Mouse (Mus musculus) neural tube, embryonic 13.5 days (tissue): ENCODE measurements around the gene Pjvk. TPM values are rescaled to one million over a fixed set of nuclear protein-coding genes. Genes with fewer than 3 reads are reported as not detected.

Source experiments
- ATAC-seq: fragments of 200-750 bp; cut with Nextera tagmentation; 2 replicates; pipeline ENCODE4 v1.8.0; 2017; ENCODE audit warnings: low read depth, mild to moderate bottlenecking, moderate TSS enrichment, moderate library complexity
- H3K27ac ChIP-seq: fragments of 300-500 bp; sonication (generic); replicated peaks from 2 replicates; pipeline ENCODE4 v1.5.1; 2015; ENCODE audit warnings: moderate library complexity, mild to moderate bottlenecking, inconsistent platforms
- H3K27me3 ChIP-seq: fragments of 300-500 bp; sonication (generic); 2 replicates; pipeline ENCODE4 v1.6.1; 2015; ENCODE audit warnings: mild to moderate bottlenecking, inconsistent platforms
- H3K36me3 ChIP-seq: fragments of 300-500 bp; sonication (generic); 2 replicates; pipeline ENCODE4 v1.6.1; 2015; ENCODE audit warnings: mild to moderate bottlenecking, inconsistent platforms
- H3K4me1 ChIP-seq: fragments of 300-500 bp; sonication (generic); replicated peaks from 2 replicates; pipeline ENCODE4 v1.6.1; 2015; ENCODE audit warnings: inconsistent platforms
- H3K4me2 ChIP-seq: fragments of 300-500 bp; sonication (generic); 2 replicates; pipeline ENCODE4 v1.6.1; 2015; ENCODE audit warnings: inconsistent platforms, mild to moderate bottlenecking, moderate library complexity
- H3K4me3 ChIP-seq: fragments of 300-500 bp; sonication (generic); 2 replicates; pipeline ENCODE4 v1.5.1; 2015; ENCODE audit warnings: mild to moderate bottlenecking, inconsistent platforms
- H3K9ac ChIP-seq: fragments of 300-500 bp; sonication (generic); 2 replicates; pipeline ENCODE4 v1.6.1; 2015; ENCODE audit warnings: moderate library complexity, mild to moderate bottlenecking, inconsistent platforms
- H3K9me3 ChIP-seq: fragments of 300-500 bp; sonication (generic); 2 replicates; pipeline ENCODE4 v1.6.1; 2016; ENCODE audit warnings: inconsistent platforms
- WGBS: fragments of 180-500 bp; shearing (Covaris S2); methylation state at CpG from one replicate; pipeline ENCODE4 v1.1.7; 2015; 5-methylcytosine and 5-hydroxymethylcytosine counted together
- polyA plus RNA-seq: library from polyadenylated mRNA; unstranded; fragments of >200 nt; fragmentation: Nextera tagmentation; extraction: Ambion mirVana; gene quantifications from 2 replicates; pipeline ENCODE4 v1.2.1, GENCODE M21; 2015

Gene Pjvk
- polyA plus RNA-seq, 1 experiment from 2014 or later = 0.42 TPM

DNA sequence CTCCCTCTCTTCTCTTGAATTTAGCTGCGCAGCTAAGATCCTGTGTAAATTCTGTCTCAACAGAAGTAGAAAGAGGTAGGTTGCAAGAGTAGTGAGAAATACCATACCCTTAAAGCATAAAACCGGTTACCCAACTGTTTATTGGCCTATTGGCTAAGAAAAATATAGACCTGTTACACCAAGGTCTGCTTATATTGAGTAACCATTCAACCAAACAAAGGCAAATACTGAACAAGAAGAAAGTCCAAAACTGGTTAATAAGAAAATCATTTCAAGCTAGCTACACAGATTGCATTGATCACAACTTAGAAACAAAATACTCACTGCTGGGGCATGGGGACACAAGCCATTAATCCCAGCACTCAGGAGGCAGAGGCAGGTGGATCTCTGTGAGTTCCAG is 8.6 kb upstream of the Pjvk start:
- WGBS = 95% methylated on average over 2 of the region's 2 CpGs

GRCm38 (mm10) chr2:76643801-76644200 is 4.5 kb upstream of the Pjvk start:
- Histone ChIP-seq H3K36me3 (peaks cover 49% of the 10 kb centered on the region), H3K9me3 (no peaks in the 10 kb centered on the region), H3K4me3 (no peak overlapping the region), H3K4me1 (peaks cover 24% of the 10 kb centered on the region), H3K4me2 (no peak overlapping the region), H3K9ac (no peak overlapping the region), H3K27me3 (no peaks in the 10 kb centered on the region), H3K27ac (no peak overlapping the region)
- ATAC-seq = no peak

More for the DNA sequence above, 8.6 kb upstream of the Pjvk start:
- Histone ChIP-seq H3K9me3 (no peaks in the 10 kb centered on the region), H3K4me1 (no peaks in the 10 kb centered on the region; the same call in 1 of the 2 replicates), H3K9ac (no peak overlapping the region), H3K4me3 (no peak overlapping the region), H3K27ac (no peak overlapping the region), H3K27me3 (no peaks in the 10 kb centered on the region), H3K36me3 (peaks cover 84% of the 10 kb centered on the region), H3K4me2 (no peak overlapping the region)
- no peak for ATAC-seq

DNA sequence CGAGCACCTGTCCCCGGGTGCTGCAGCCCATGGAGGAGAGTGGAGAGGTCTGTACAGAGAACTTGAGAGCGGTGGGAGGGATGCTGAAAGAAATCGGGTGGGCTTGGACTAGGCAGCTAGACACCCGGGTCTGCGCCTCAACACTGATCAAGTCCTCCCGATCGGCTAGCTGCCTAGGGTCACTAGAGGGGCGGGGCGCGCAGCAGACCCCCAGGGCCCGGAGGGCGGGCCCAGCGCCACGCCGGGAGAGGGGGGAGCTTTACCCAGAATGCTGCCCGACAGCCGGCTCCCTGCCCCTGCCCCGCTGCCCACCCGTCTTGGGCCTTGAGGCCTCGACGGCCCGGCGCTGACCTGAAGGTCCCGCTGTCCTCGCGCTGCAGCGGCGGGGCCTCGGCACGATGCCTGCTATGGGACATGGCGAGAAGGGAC is 821 bp upstream of the Pjvk start:
- H3K27me3 ChIP-seq = no peaks in the 10 kb centered on the region
- H3K4me2 ChIP-seq = peak overlapping the region; percentile 75
- peak overlapping the region; percentile 94 for H3K27ac ChIP-seq
- ATAC-seq = peak; percentile 65
- peak overlapping the region; percentile 82 for H3K4me3 ChIP-seq
- H3K9ac ChIP-seq = peak overlapping the region; percentile 87
- H3K36me3 ChIP-seq = peaks cover 16% of the 10 kb centered on the region
- WGBS = under 1% methylated on average over 27 of the region's 32 CpGs
- no peaks in the 10 kb centered on the region for H3K9me3 ChIP-seq
- H3K4me1 ChIP-seq = peaks cover 25% of the 10 kb centered on the region

- Histone ChIP-seq H3K9ac (peak overlapping the region; percentile 71), H3K36me3 (peaks cover 6% of the 10 kb centered on the region), H3K27ac (peak overlapping the region; percentile 94), H3K4me3 (peak overlapping the region; percentile 82), H3K27me3 (no peaks in the 10 kb centered on the region), H3K4me2 (peak overlapping the region; percentile 75), H3K4me1 (peaks cover 25% of the 10 kb centered on the region), H3K9me3 (no peaks in the 10 kb centered on the region)
- peak; percentile 48 for ATAC-seq
- WGBS = 34% methylated on average over 13 of the region's 13 CpGs
Measured at GRCm38 (mm10) chr2:76648666-76649141, 428 bp downstream of the Pjvk start.

- peaks cover 6% of the 10 kb centered on the region; the same call in 1 of the 2 replicates for H3K4me1 ChIP-seq
- no peaks in the 10 kb centered on the region for H3K27me3 ChIP-seq
- H3K9ac ChIP-seq = no peak overlapping the region
- H3K27ac ChIP-seq = no peak overlapping the region
- H3K36me3 ChIP-seq = no peaks in the 10 kb centered on the region
- H3K4me2 ChIP-seq = no peak overlapping the region
- no peaks in the 10 kb centered on the region for H3K9me3 ChIP-seq
- H3K4me3 ChIP-seq = no peak overlapping the region
- WGBS = 97% methylated on average over 4 of the region's 4 CpGs
- no peak for ATAC-seq
Measured at GRCm38 (mm10) chr2:76653070-76653469, 4.8 kb downstream of the Pjvk start.

GRCm38 (mm10) chr2:76654646-76655045 is 6.4 kb downstream of the Pjvk start:
- Histone ChIP-seq H3K9me3 (no peaks in the 10 kb centered on the region), H3K9ac (no peak overlapping the region), H3K27ac (no peak overlapping the region), H3K4me3 (no peak overlapping the region), H3K4me2 (no peak overlapping the region), H3K4me1 (no peaks in the 10 kb centered on the region), H3K27me3 (no peaks in the 10 kb centered on the region), H3K36me3 (no peaks in the 10 kb centered on the region)
- ATAC-seq = no peak
- 86% methylated on average over 5 of the region's 5 CpGs for whole genome bisulfite sequencing

GRCm38 (mm10) chr2:76655444-76655843 is 7.2 kb downstream of the Pjvk start:
- no peak overlapping the region for H3K4me3 ChIP-seq
- ATAC-seq = no peak
- WGBS = 75% methylated on average over 3 of the region's 3 CpGs
- H3K27me3 ChIP-seq = no peaks in the 10 kb centered on the region
- H3K4me2 ChIP-seq = no peak overlapping the region
- no peak overlapping the region for H3K9ac ChIP-seq
- no peaks in the 10 kb centered on the region for H3K36me3 ChIP-seq
- H3K4me1 ChIP-seq = no peaks in the 10 kb centered on the region
- no peak overlapping the region for H3K27ac ChIP-seq
- H3K9me3 ChIP-seq = no peaks in the 10 kb centered on the region

DNA sequence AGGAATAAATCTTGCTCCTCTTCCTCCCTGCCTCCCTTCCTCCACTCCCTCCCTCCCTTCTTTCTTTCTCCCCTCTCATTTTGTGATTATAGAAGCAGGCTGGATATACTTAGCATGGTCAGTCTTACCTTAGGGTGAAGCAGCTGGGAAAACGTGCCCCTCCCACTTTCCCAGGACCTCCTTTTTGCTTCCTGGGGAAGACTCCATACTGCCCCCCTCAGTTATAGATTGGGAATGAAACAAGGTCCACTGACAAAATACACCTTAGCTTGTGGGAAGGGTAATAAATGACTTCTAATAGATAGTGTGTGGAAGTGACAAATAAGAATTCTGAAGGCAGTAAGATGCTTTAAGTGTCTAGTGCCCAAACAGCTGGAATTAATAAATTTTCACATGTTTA is 7.7 kb downstream of the Pjvk start:
- Histone ChIP-seq H3K27me3 (no peaks in the 10 kb centered on the region), H3K4me3 (no peak overlapping the region), H3K4me2 (no peak overlapping the region), H3K4me1 (no peaks in the 10 kb centered on the region), H3K9me3 (no peaks in the 10 kb centered on the region), H3K9ac (no peak overlapping the region), H3K27ac (no peak overlapping the region), H3K36me3 (no peaks in the 10 kb centered on the region)
- 11% methylated on average over 1 of the region's 1 CpGs for WGBS
- ATAC-seq = no peak

GRCm38 (mm10) chr2:76658551-76658950 is 10.3 kb downstream of the Pjvk start:
- Histone ChIP-seq H3K9ac (no peak overlapping the region), H3K27ac (no peak overlapping the region), H3K4me1 (no peaks in the 10 kb centered on the region), H3K4me2 (no peak overlapping the region), H3K36me3 (peaks cover 16% of the 10 kb centered on the region), H3K9me3 (no peaks in the 10 kb centered on the region), H3K27me3 (no peaks in the 10 kb centered on the region), H3K4me3 (no peak overlapping the region)
- no peak for ATAC-seq
- WGBS = 81% methylated on average over 13 of the region's 13 CpGs

GRCm38 (mm10) chr2:76659419-76659818 is 11.1 kb downstream of the Pjvk start:
- no peaks in the 10 kb centered on the region for H3K9me3 ChIP-seq
- no peak overlapping the region for H3K4me3 ChIP-seq
- H3K9ac ChIP-seq = no peak overlapping the region
- no peaks in the 10 kb centered on the region for H3K27me3 ChIP-seq
- no peak for ATAC-seq
- no peaks in the 10 kb centered on the region for H3K4me1 ChIP-seq
- H3K4me2 ChIP-seq = no peak overlapping the region
- 45% methylated on average over 8 of the region's 8 CpGs for WGBS
- no peak overlapping the region for H3K27ac ChIP-seq
- H3K36me3 ChIP-seq = peaks cover 24% of the 10 kb centered on the region

- Histone ChIP-seq H3K9me3 (no peaks in the 10 kb centered on the region), H3K36me3 (peaks cover 36% of the 10 kb centered on the region), H3K27me3 (no peaks in the 10 kb centered on the region), H3K4me3 (no peak overlapping the region), H3K4me2 (no peak overlapping the region), H3K9ac (no peak overlapping the region), H3K27ac (no peak overlapping the region), H3K4me1 (no peaks in the 10 kb centered on the region)
- no peak for ATAC-seq
- 96% methylated on average over 7 of the region's 7 CpGs for WGBS
Measured at GRCm38 (mm10) chr2:76665531-76665930, 17.3 kb downstream of the Pjvk start.

DNA sequence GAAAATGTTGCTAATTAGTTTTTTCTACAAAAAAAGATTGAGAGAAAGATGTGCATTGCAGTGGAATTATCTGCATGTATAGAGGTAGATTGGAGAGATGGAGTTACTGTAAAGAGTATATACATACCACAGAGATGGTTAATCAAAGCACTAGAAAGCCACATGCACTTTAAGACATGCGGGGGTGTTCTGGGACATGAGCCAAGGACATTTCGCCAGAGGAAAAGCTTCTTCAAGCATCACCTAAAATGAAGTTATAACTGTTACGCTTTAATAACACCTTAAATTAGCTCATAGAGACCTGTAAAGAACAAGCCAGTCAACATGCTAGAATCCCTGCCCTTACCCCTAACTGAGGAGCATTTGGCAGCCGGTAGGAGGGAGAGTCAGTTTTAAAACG is 18.9 kb downstream of the Pjvk start:
- H3K36me3 ChIP-seq = peaks cover 29% of the 10 kb centered on the region
- H3K4me2 ChIP-seq = no peak overlapping the region
- H3K27me3 ChIP-seq = no peaks in the 10 kb centered on the region
- no peaks in the 10 kb centered on the region for H3K9me3 ChIP-seq
- 85% methylated on average over 5 of the region's 5 CpGs for WGBS
- ATAC-seq = no peak
- no peak overlapping the region for H3K9ac ChIP-seq
- no peak overlapping the region for H3K27ac ChIP-seq
- H3K4me3 ChIP-seq = no peak overlapping the region
- H3K4me1 ChIP-seq = peaks cover 12% of the 10 kb centered on the region

- no peak for ATAC-seq
- Histone ChIP-seq H3K4me1 (peaks cover 39% of the 10 kb centered on the region), H3K9ac (peak overlapping the region; percentile 76), H3K27ac (no peak overlapping the region), H3K9me3 (no peaks in the 10 kb centered on the region), H3K36me3 (no peaks in the 10 kb centered on the region), H3K4me3 (peak overlapping the region; percentile 48), H3K4me2 (peak overlapping the region; percentile 76), H3K27me3 (no peaks in the 10 kb centered on the region)
- WGBS = 81% methylated on average over 6 of the region's 6 CpGs
Measured at GRCm38 (mm10) chr2:76671641-76672040, 23.4 kb downstream of the Pjvk start.
